Mouse (Mus musculus): ENCODE results near the gene Smyd5. TPM values are rescaled to one million over a fixed set of nuclear protein-coding genes. Genes with fewer than 3 reads are reported as not detected.

Smyd5 gene
- polyA plus RNA-seq, 1 experiment from 2014 or later = 45.8 TPM

GRCm38 (mm10) chr6:85451664-85452410 lies 20.0 kb downstream of the Smyd5 start, which contains the start of gene Pradc1:
Pradc1 (minus strand) TSS chr6:85451970.
- Histone ChIP-seq H3K9me3 (ENCODE audit: control insufficient read depth, low read depth, low read length) (no peaks in the 10 kb centered on the region), H3K4me1 (ENCODE audit: control insufficient read depth, insufficient read depth, low read length) (peaks cover 10% of the 10 kb centered on the region; the same call in 1 of the 2 replicates), H3K27me3 (ENCODE audit: control insufficient read depth, insufficient read depth, low read length) (no peaks in the 10 kb centered on the region), H3K36me3 (ENCODE audit: control insufficient read depth, insufficient read depth, low read length) (0 out of 2 replicates have a peak, but pooled peaks cover 3% of the 10 kb centered on the region), H3K4me2 (replicated peaks; ENCODE audit: low read depth, low read length) (peak within 1 kb of the TSS; percentile 87), H3K27ac (ENCODE audit: low read length) (peak within 1 kb of the TSS; percentile 93), H3K9ac (replicated peaks; ENCODE audit: low read depth, low read length) (peak within 1 kb of the TSS; percentile 87), H3K4me3 (ENCODE audit: low read depth, low read length) (peak within 1 kb of the TSS; percentile 84)
- WGBS = under 1% methylated on average over 54 of the region's 54 CpGs
- ATAC-seq (ENCODE audit: insufficient number of reproducible peaks, insufficient read depth, low FRiP score, low read depth) = peak; percentile 90

- H3K4me1 ChIP-seq (ENCODE audit: control insufficient read depth, insufficient read depth, low read length) = peaks cover 10% of the 10 kb centered on the region; the same call in 1 of the 2 replicates
- WGBS = under 1% methylated on average over 15 of the region's 15 CpGs
These were observed 20.5 kb downstream of the Smyd5 start for GRCm38 (mm10) chr6:85452411-85452665.

GRCm38 (mm10) chr6:85452816-85453215 lies 21.0 kb downstream of the Smyd5 start:
- Histone ChIP-seq H3K4me3 (ENCODE audit: low read depth, low read length) (peak overlapping the region; percentile 84), H3K36me3 (ENCODE audit: control insufficient read depth, insufficient read depth, low read length) (no peaks in the 10 kb centered on the region), H3K27ac (ENCODE audit: low read length) (peak overlapping the region; percentile 93; the same call in 1 of the 2 replicates), H3K27me3 (ENCODE audit: control insufficient read depth, insufficient read depth, low read length) (no peaks in the 10 kb centered on the region), H3K9me3 (ENCODE audit: control insufficient read depth, low read depth, low read length) (no peaks in the 10 kb centered on the region), H3K4me2 (replicated peaks; ENCODE audit: low read depth, low read length) (peak overlapping the region; percentile 57), H3K4me1 (ENCODE audit: control insufficient read depth, insufficient read depth, low read length) (peaks cover 10% of the 10 kb centered on the region; the same call in 1 of the 2 replicates), H3K9ac (replicated peaks; ENCODE audit: low read depth, low read length) (peak overlapping the region; percentile 87)
- no peak for ATAC-seq (ENCODE audit: insufficient number of reproducible peaks, insufficient read depth, low FRiP score, low read depth)
- 7% methylated on average over 7 of the region's 7 CpGs for WGBS

More at GRCm38 (mm10) chr6:85452411-85452665, 20.5 kb downstream of the Smyd5 start:
- peak overlapping the region; percentile 57 for H3K4me2 ChIP-seq (replicated peaks; ENCODE audit: low read depth, low read length)
- H3K4me3 ChIP-seq (ENCODE audit: low read depth, low read length) = peak overlapping the region; percentile 84
- no peak for ATAC-seq (ENCODE audit: insufficient number of reproducible peaks, insufficient read depth, low FRiP score, low read depth)
- H3K27ac ChIP-seq (ENCODE audit: low read length) = peak overlapping the region; percentile 93
- peak overlapping the region; percentile 87 for H3K9ac ChIP-seq (replicated peaks; ENCODE audit: low read depth, low read length)
- H3K9me3 ChIP-seq (ENCODE audit: control insufficient read depth, low read depth, low read length) = no peaks in the 10 kb centered on the region
- H3K36me3 ChIP-seq (ENCODE audit: control insufficient read depth, insufficient read depth, low read length) = no peaks in the 10 kb centered on the region
- H3K27me3 ChIP-seq (ENCODE audit: control insufficient read depth, insufficient read depth, low read length) = no peaks in the 10 kb centered on the region

GRCm38 (mm10) chr6:85459621-85460020 lies 27.8 kb downstream of the Smyd5 start:
- no peaks in the 10 kb centered on the region for H3K27me3 ChIP-seq (ENCODE audit: control insufficient read depth, insufficient read depth, low read length)
- 90% methylated on average over 2 of the region's 2 CpGs for WGBS
- peaks cover 54% of the 10 kb centered on the region for H3K36me3 ChIP-seq (ENCODE audit: control insufficient read depth, insufficient read depth, low read length)
- no peak overlapping the region for H3K9ac ChIP-seq (replicated peaks; ENCODE audit: low read depth, low read length)
- ATAC-seq (ENCODE audit: insufficient number of reproducible peaks, insufficient read depth, low FRiP score, low read depth) = no peak
- H3K4me1 ChIP-seq (ENCODE audit: control insufficient read depth, insufficient read depth, low read length) = no peaks in the 10 kb centered on the region
- no peaks in the 10 kb centered on the region for H3K9me3 ChIP-seq (ENCODE audit: control insufficient read depth, low read depth, low read length)
- no peak overlapping the region for H3K4me2 ChIP-seq (replicated peaks; ENCODE audit: low read depth, low read length)
- H3K27ac ChIP-seq (ENCODE audit: low read length) = no peak overlapping the region
- no peak overlapping the region for H3K4me3 ChIP-seq (ENCODE audit: low read depth, low read length)

GRCm38 (mm10) chr6:85465381-85465780 lies 33.6 kb downstream of the Smyd5 start:
- Histone ChIP-seq H3K27me3 (ENCODE audit: control insufficient read depth, insufficient read depth, low read length) (no peaks in the 10 kb centered on the region), H3K4me2 (replicated peaks; ENCODE audit: low read depth, low read length) (no peak overlapping the region), H3K4me1 (ENCODE audit: control insufficient read depth, insufficient read depth, low read length) (no peaks in the 10 kb centered on the region), H3K36me3 (ENCODE audit: control insufficient read depth, insufficient read depth, low read length) (peaks cover 85% of the 10 kb centered on the region), H3K9me3 (ENCODE audit: control insufficient read depth, low read depth, low read length) (no peaks in the 10 kb centered on the region), H3K9ac (replicated peaks; ENCODE audit: low read depth, low read length) (no peak overlapping the region), H3K4me3 (ENCODE audit: low read depth, low read length) (no peak overlapping the region), H3K27ac (ENCODE audit: low read length) (no peak overlapping the region)
- ATAC-seq (ENCODE audit: insufficient number of reproducible peaks, insufficient read depth, low FRiP score, low read depth) = no peak

GRCm38 (mm10) chr6:85469660-85470430 lies 38.1 kb downstream of the Smyd5 start:
- Histone ChIP-seq H3K4me3 (ENCODE audit: low read depth, low read length) (no peak overlapping the region), H3K9ac (replicated peaks; ENCODE audit: low read depth, low read length) (no peak overlapping the region), H3K4me1 (ENCODE audit: control insufficient read depth, insufficient read depth, low read length) (no peaks in the 10 kb centered on the region), H3K4me2 (replicated peaks; ENCODE audit: low read depth, low read length) (no peak overlapping the region), H3K36me3 (ENCODE audit: control insufficient read depth, insufficient read depth, low read length) (peaks cover 42% of the 10 kb centered on the region), H3K27ac (ENCODE audit: low read length) (no peak overlapping the region), H3K27me3 (ENCODE audit: control insufficient read depth, insufficient read depth, low read length) (no peaks in the 10 kb centered on the region), H3K9me3 (ENCODE audit: control insufficient read depth, low read depth, low read length) (no peaks in the 10 kb centered on the region)
- 75% methylated on average over 5 of the region's 5 CpGs for WGBS
- ATAC-seq (ENCODE audit: insufficient number of reproducible peaks, insufficient read depth, low FRiP score, low read depth) = no peak

- Histone ChIP-seq H3K9me3 (ENCODE audit: control insufficient read depth, low read depth, low read length) (no peaks in the 10 kb centered on the region), H3K4me3 (ENCODE audit: low read depth, low read length) (no peak overlapping the region), H3K9ac (replicated peaks; ENCODE audit: low read depth, low read length) (no peak overlapping the region), H3K27ac (ENCODE audit: low read length) (no peak overlapping the region), H3K27me3 (ENCODE audit: control insufficient read depth, insufficient read depth, low read length) (no peaks in the 10 kb centered on the region), H3K36me3 (ENCODE audit: control insufficient read depth, insufficient read depth, low read length) (peaks cover 22% of the 10 kb centered on the region), H3K4me1 (ENCODE audit: control insufficient read depth, insufficient read depth, low read length) (no peaks in the 10 kb centered on the region), H3K4me2 (replicated peaks; ENCODE audit: low read depth, low read length) (no peak overlapping the region)
- ATAC-seq (ENCODE audit: insufficient number of reproducible peaks, insufficient read depth, low FRiP score, low read depth) = no peak; the same call in 1 of the 2 replicates
- WGBS = 58% methylated on average over 8 of the region's 8 CpGs
These were observed 40.2 kb downstream of the Smyd5 start for GRCm38 (mm10) chr6:85471962-85472361.

- 50% methylated on average over 5 of the region's 5 CpGs for whole genome bisulfite sequencing
- H3K27ac ChIP-seq (ENCODE audit: low read length) = no peak overlapping the region
- peaks cover 16% of the 10 kb centered on the region for H3K36me3 ChIP-seq (ENCODE audit: control insufficient read depth, insufficient read depth, low read length)
- no peak overlapping the region for H3K4me3 ChIP-seq (ENCODE audit: low read depth, low read length)
- no peak for ATAC-seq (ENCODE audit: insufficient number of reproducible peaks, insufficient read depth, low FRiP score, low read depth)
- no peaks in the 10 kb centered on the region for H3K4me1 ChIP-seq (ENCODE audit: control insufficient read depth, insufficient read depth, low read length)
- no peaks in the 10 kb centered on the region for H3K9me3 ChIP-seq (ENCODE audit: control insufficient read depth, low read depth, low read length)
- H3K4me2 ChIP-seq (replicated peaks; ENCODE audit: low read depth, low read length) = no peak overlapping the region
- no peak overlapping the region for H3K9ac ChIP-seq (replicated peaks; ENCODE audit: low read depth, low read length)
- H3K27me3 ChIP-seq (ENCODE audit: control insufficient read depth, insufficient read depth, low read length) = no peaks in the 10 kb centered on the region
These were observed 40.8 kb downstream of the Smyd5 start for GRCm38 (mm10) chr6:85472542-85472941.
